Comparison of ENCODE assay signal across 22 mouse cellular contexts in the genomic region with DNA sequence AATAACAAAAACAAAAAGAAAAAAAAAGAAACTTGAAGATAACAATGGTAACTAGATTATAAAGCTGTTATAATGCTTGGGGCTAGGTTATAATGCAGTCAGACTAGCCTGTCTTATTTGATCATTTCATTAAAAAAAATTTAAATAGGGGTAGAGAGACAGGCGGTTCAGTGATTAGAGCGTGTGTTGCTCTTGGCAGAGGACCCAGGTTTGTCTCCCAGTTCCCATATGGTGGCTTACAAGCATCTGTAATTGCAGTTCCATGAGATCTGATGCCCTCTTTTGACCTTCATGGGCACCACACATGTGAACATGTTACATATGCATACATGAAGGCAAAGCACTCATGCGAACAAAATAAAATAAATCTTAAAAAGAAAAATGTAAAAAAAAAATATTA. TPM values are rescaled to one million over a fixed set of nuclear protein-coding genes. Genes with fewer than 3 reads are reported as not detected.
A peak's percentile ranks its signal among the peaks of the same experiment; 100 is the strongest.
DNase-seq lines count a peak whose midpoint lies in the region; ATAC-seq and TF ChIP-seq lines count a peak whose summit lies in the region.
"Had no signal": no experiment of that assay in that cellular context is flagged by ENCODE, and none has a peak within 500 bp of the region (broad histone marks: within the 10 kb centered on the region; RNA-seq: fewer than 3 reads in every experiment).

No protein-coding gene starts in this region.

- H3K9me3 ChIP-seq in forebrain, embryonic 14.5 days (replicated peaks; ENCODE audit: control insufficient read depth, low read length): no peaks in the 10 kb centered on the region
- no peaks in the 10 kb centered on the region for H3K9me3 ChIP-seq in forebrain, embryonic 11.5 days (ENCODE audit: control insufficient read depth, low read length)
- H3K9me3 ChIP-seq in forebrain, embryonic 16.5 days (ENCODE audit: control insufficient read depth, low read length): no peaks in the 10 kb centered on the region
- H3K9me3 ChIP-seq in forebrain, postnatal 0 days (ENCODE audit: low read length): no peaks in the 10 kb centered on the region
- H3K9me3 ChIP-seq: embryonic facial prominence, embryonic 10.5 days; embryonic facial prominence, embryonic 12.5 days; G1E had no signal

- no peak overlapping the region for H3K9ac ChIP-seq in forebrain, embryonic 14.5 days (ENCODE audit: low read length)
- H3K9ac ChIP-seq in forebrain, embryonic 11.5 days (ENCODE audit: low read length): no peak overlapping the region
- H3K9ac ChIP-seq in forebrain, embryonic 16.5 days (replicated peaks; ENCODE audit: low read depth, low read length): no peak overlapping the region
- no peak overlapping the region for H3K9ac ChIP-seq in forebrain, postnatal 0 days
- H3K9ac ChIP-seq: embryonic facial prominence, embryonic 12.5 days had no signal

- peak; percentile 18 for DNase-seq in cerebellum, adult 9-10 months
- DNase-seq in cerebellum, postnatal 14 days: no peak
- peak; percentile 77 for DNase-seq in forebrain, embryonic 14.5 days (ENCODE audit: low spot score)
- no peak for DNase-seq in forebrain, embryonic 11.5 days (ENCODE audit: low spot score)
- DNase-seq in forebrain, postnatal 0 days: no peak
- no peak for DNase-seq in right cerebral cortex, postnatal 14 days
- DNase-seq: adrenal gland, adult 2 months; adrenal gland, postnatal 10 days; adrenal gland, postnatal 25 days; cerebellum, adult 11-12 months; cerebellum, adult 2 months; cerebellum, adult 9-11 months had no signal

- ATAC-seq in forebrain, embryonic 14.5 days: peak; percentile 48
- ATAC-seq in forebrain, embryonic 11.5 days (replicated peaks; ENCODE audit: low FRiP score): no peak
- ATAC-seq in forebrain, embryonic 16.5 days: peak; percentile 43; the same call in 1 of the 2 replicates
- no peak for ATAC-seq in forebrain, postnatal 0 days

- no peak overlapping the region for H3K4me2 ChIP-seq in forebrain, embryonic 14.5 days (ENCODE audit: low read length)
- H3K4me2 ChIP-seq in forebrain, embryonic 11.5 days (ENCODE audit: low read depth, low read length, severe bottlenecking): no peak overlapping the region
- H3K4me2 ChIP-seq in forebrain, embryonic 16.5 days (ENCODE audit: low read length): no peak overlapping the region
- no peak overlapping the region for H3K4me2 ChIP-seq in forebrain, postnatal 0 days (ENCODE audit: low read depth)
- H3K4me2 ChIP-seq: embryonic facial prominence, embryonic 12.5 days had no signal

- TF ChIP-seq CTCF in forebrain, postnatal 0 days (IDR thresholded peaks at IDR 0.05; ENCODE audit: low read depth): no peak

- H3K4me3 ChIP-seq in forebrain, embryonic 14.5 days (ENCODE audit: low read depth, low read length): no peak overlapping the region
- H3K4me3 ChIP-seq in forebrain, embryonic 11.5 days (ENCODE audit: low read depth, low read length): no peak overlapping the region
- no peak overlapping the region for H3K4me3 ChIP-seq in forebrain, embryonic 16.5 days (replicated peaks; ENCODE audit: low read length)
- no peak overlapping the region for H3K4me3 ChIP-seq in forebrain, postnatal 0 days (ENCODE audit: low read depth, low read length)
- H3K4me3 ChIP-seq: embryonic facial prominence, embryonic 10.5 days; embryonic facial prominence, embryonic 12.5 days had no signal

- H3K4me1 ChIP-seq in forebrain, embryonic 14.5 days (ENCODE audit: control insufficient read depth, insufficient read depth, low read length): peaks cover 3% of the 10 kb centered on the region; the same call in 1 of the 2 replicates
- H3K4me1 ChIP-seq in forebrain, embryonic 11.5 days (replicated peaks; ENCODE audit: control insufficient read depth, insufficient read depth, low read length): no peaks in the 10 kb centered on the region
- H3K4me1 ChIP-seq in forebrain, embryonic 16.5 days (replicated peaks; ENCODE audit: control insufficient read depth, insufficient read depth, low read length): peaks cover 23% of the 10 kb centered on the region
- no peaks in the 10 kb centered on the region for H3K4me1 ChIP-seq in forebrain, postnatal 0 days (ENCODE audit: insufficient read depth)
- H3K4me1 ChIP-seq: embryonic facial prominence, embryonic 12.5 days had no signal

- H3K36me3 ChIP-seq in forebrain, embryonic 14.5 days (ENCODE audit: control insufficient read depth, insufficient read depth, low read length): no peaks in the 10 kb centered on the region
- no peaks in the 10 kb centered on the region for H3K36me3 ChIP-seq in forebrain, embryonic 11.5 days (ENCODE audit: control insufficient read depth, insufficient read depth, low read length)
- H3K36me3 ChIP-seq in forebrain, embryonic 16.5 days (ENCODE audit: control insufficient read depth, insufficient read depth): no peaks in the 10 kb centered on the region
- no peaks in the 10 kb centered on the region for H3K36me3 ChIP-seq in forebrain, postnatal 0 days (ENCODE audit: insufficient read depth)
- H3K36me3 ChIP-seq: embryonic facial prominence, embryonic 10.5 days; embryonic facial prominence, embryonic 12.5 days; G1E had no signal

- 55% methylated on average over 3 of the region's 3 CpGs for WGBS in forebrain, embryonic 14.5 days
- WGBS in forebrain, embryonic 11.5 days: 78% methylated on average over 3 of the region's 3 CpGs
- 53% methylated on average over 3 of the region's 3 CpGs for WGBS in forebrain, embryonic 16.5 days
- 51% methylated on average over 3 of the region's 3 CpGs for WGBS in forebrain, postnatal 0 days

- H3K27me3 ChIP-seq in forebrain, embryonic 14.5 days (replicated peaks; ENCODE audit: control insufficient read depth, insufficient read depth, low read length): 0 out of 2 replicates have a peak, but pooled peaks cover 3% of the 10 kb centered on the region
- no peaks in the 10 kb centered on the region; the same call in 1 of the 2 replicates for H3K27me3 ChIP-seq in forebrain, embryonic 11.5 days (ENCODE audit: control insufficient read depth, insufficient read depth, low read length)
- H3K27me3 ChIP-seq in forebrain, embryonic 16.5 days (replicated peaks; ENCODE audit: control insufficient read depth, insufficient read depth, low read length): no peaks in the 10 kb centered on the region
- no peaks in the 10 kb centered on the region for H3K27me3 ChIP-seq in forebrain, postnatal 0 days (ENCODE audit: insufficient read depth, low read length)

- H3K27ac ChIP-seq in forebrain, embryonic 14.5 days (ENCODE audit: low read depth, low read length): no peak overlapping the region
- no peak overlapping the region for H3K27ac ChIP-seq in forebrain, embryonic 11.5 days (ENCODE audit: low read depth, low read length)
- no peak overlapping the region for H3K27ac ChIP-seq in forebrain, embryonic 16.5 days (ENCODE audit: low read length)
- H3K27ac ChIP-seq in forebrain, postnatal 0 days (ENCODE audit: low read depth, low read length): no peak overlapping the region
- H3K27ac ChIP-seq: embryonic facial prominence, embryonic 10.5 days; embryonic facial prominence, embryonic 12.5 days had no signal

RNA-seq across cellular contexts. Expression of gene Wee2, which starts 2.4 kb away (rescaled TPM):
- 0.07 and 0.23 TPM in 2 replicates for polyA plus RNA-seq in forebrain, embryonic 14.5 days (2014; fragmentation: Nextera tagmentation; extraction: Ambion mirVana)
- polyA plus RNA-seq in forebrain, embryonic 11.5 days (2014; fragmentation: Nextera tagmentation; extraction: Ambion mirVana): 0.12 and 0.15 TPM in 2 replicates
- 0.10 and 0.55 TPM in 2 replicates for polyA plus RNA-seq in forebrain, embryonic 16.5 days (2015; fragmentation: Nextera tagmentation; extraction: Ambion mirVana)
- total RNA-seq in forebrain, postnatal 0 days (2014; rRNA removed): not detected in 2 replicates
- polyA plus RNA-seq in forebrain, postnatal 0 days (2015; fragmentation: Nextera tagmentation; extraction: Ambion mirVana): 0.13 TPM in 2 replicates
- total RNA-seq: adrenal gland, adult 2 months; adrenal gland, postnatal 10 days; adrenal gland, postnatal 25 days; adrenal gland, postnatal 4 days; CH12.LX; gastrocnemius, adult 18-20 months had no signal
- polyA plus RNA-seq: adrenal gland, adult 2 months; CD4-positive, CD25-positive, alpha-beta regulatory T cell, adult 4 months; embryonic facial prominence, embryonic 10.5 days; embryonic facial prominence, embryonic 12.5 days; G1E had no signal

RNA-seq across cellular contexts. Expression of gene E330009J07Rik, which starts 5.3 kb away (rescaled TPM):
- polyA plus RNA-seq in forebrain, embryonic 14.5 days (2014; fragmentation: Nextera tagmentation; extraction: Ambion mirVana): 35.8 and 38.7 TPM in 2 replicates
- 19.9 and 21.9 TPM in 2 replicates for polyA plus RNA-seq in forebrain, embryonic 11.5 days (2014; fragmentation: Nextera tagmentation; extraction: Ambion mirVana)
- 43.2 and 50.4 TPM in 2 replicates for polyA plus RNA-seq in forebrain, embryonic 16.5 days (2015; fragmentation: Nextera tagmentation; extraction: Ambion mirVana)
- 24.4 and 26.4 TPM in 2 replicates for total RNA-seq in forebrain, postnatal 0 days (2014; rRNA removed)
- polyA plus RNA-seq in forebrain, postnatal 0 days (2015; fragmentation: Nextera tagmentation; extraction: Ambion mirVana): 6.7 and 10.2 TPM in 2 replicates

RNA-seq across cellular contexts. Expression of gene Ssbp1, which starts 29.9 kb away (rescaled TPM):
- polyA plus RNA-seq in forebrain, embryonic 14.5 days (2014; fragmentation: Nextera tagmentation; extraction: Ambion mirVana): 116 and 140 TPM in 2 replicates
- 177 and 197 TPM in 2 replicates for polyA plus RNA-seq in forebrain, embryonic 11.5 days (2014; fragmentation: Nextera tagmentation; extraction: Ambion mirVana)
- polyA plus RNA-seq in forebrain, embryonic 16.5 days (2015; fragmentation: Nextera tagmentation; extraction: Ambion mirVana): 129 and 134 TPM in 2 replicates
- 25.3 and 29.9 TPM in 2 replicates for total RNA-seq in forebrain, postnatal 0 days (2014; rRNA removed)
- polyA plus RNA-seq in forebrain, postnatal 0 days (2015; fragmentation: Nextera tagmentation; extraction: Ambion mirVana): 77.2 and 83.1 TPM in 2 replicates

RNA-seq across cellular contexts. Expression of gene Tas2r137, which starts 49.8 kb away (rescaled TPM):
- not detected in 2 replicates for polyA plus RNA-seq in forebrain, embryonic 14.5 days (2014; fragmentation: Nextera tagmentation; extraction: Ambion mirVana)
- polyA plus RNA-seq in forebrain, embryonic 11.5 days (2014; fragmentation: Nextera tagmentation; extraction: Ambion mirVana): not detected in 2 replicates
- not detected in 2 replicates for polyA plus RNA-seq in forebrain, embryonic 16.5 days (2015; fragmentation: Nextera tagmentation; extraction: Ambion mirVana)
- total RNA-seq in forebrain, postnatal 0 days (2014; rRNA removed): 0.14 and 0.38 TPM in 2 replicates
- polyA plus RNA-seq in forebrain, postnatal 0 days (2015; fragmentation: Nextera tagmentation; extraction: Ambion mirVana): not detected in 2 replicates
- total RNA-seq: adrenal gland, postnatal 10 days; adrenal gland, postnatal 4 days; CH12.LX; G1E; gastrocnemius, adult 18-20 months had no signal
- polyA plus RNA-seq: adrenal gland, adult 2 months; CD4-positive, CD25-positive, alpha-beta regulatory T cell, adult 4 months; cerebellum, adult 2 months; embryonic facial prominence, embryonic 12.5 days; embryonic facial prominence, embryonic 14.5 days; G1E had no signal

RNA-seq across cellular contexts. Expression of gene Tas2r108, which starts 52.1 kb away (rescaled TPM):
- not detected in 2 replicates for polyA plus RNA-seq in forebrain, embryonic 14.5 days (2014; fragmentation: Nextera tagmentation; extraction: Ambion mirVana)
- polyA plus RNA-seq in forebrain, embryonic 11.5 days (2014; fragmentation: Nextera tagmentation; extraction: Ambion mirVana): 0.27 TPM in 1 of 2 replicates, not detected in the other
- polyA plus RNA-seq in forebrain, embryonic 16.5 days (2015; fragmentation: Nextera tagmentation; extraction: Ambion mirVana): not detected in 2 replicates
- 1.8 TPM in 1 of 2 replicates, not detected in the other for total RNA-seq in forebrain, postnatal 0 days (2014; rRNA removed)
- not detected in 2 replicates for polyA plus RNA-seq in forebrain, postnatal 0 days (2015; fragmentation: Nextera tagmentation; extraction: Ambion mirVana)
- total RNA-seq: adrenal gland, adult 2 months; adrenal gland, postnatal 10 days; adrenal gland, postnatal 25 days; adrenal gland, postnatal 4 days; CH12.LX; gastrocnemius, adult 18-20 months had no signal
- polyA plus RNA-seq: adrenal gland, adult 2 months; CD4-positive, CD25-positive, alpha-beta regulatory T cell, adult 4 months; cortical plate, adult 2 months; embryonic facial prominence, embryonic 14.5 days; G1E had no signal

Comparison
In these comparisons a context has a peak if more than half of its experiments do, and no peak if none do; other contexts are left out.
1. DNase-seq: peak in cerebellum, adult 9-10 months (single experiment) and forebrain, embryonic 14.5 days (single experiment); none in cerebellum, postnatal 14 days (0 of 2), forebrain, embryonic 11.5 days (single experiment), forebrain, postnatal 0 days (single experiment) and right cerebral cortex, postnatal 14 days (single experiment).
2. ATAC-seq: peak in forebrain, embryonic 14.5 days (single experiment) and forebrain, embryonic 16.5 days (single experiment); none in forebrain, embryonic 11.5 days (single experiment) and forebrain, postnatal 0 days (single experiment).